Mouse (Mus musculus): ENCODE results near the gene Afg1l.

DNA sequence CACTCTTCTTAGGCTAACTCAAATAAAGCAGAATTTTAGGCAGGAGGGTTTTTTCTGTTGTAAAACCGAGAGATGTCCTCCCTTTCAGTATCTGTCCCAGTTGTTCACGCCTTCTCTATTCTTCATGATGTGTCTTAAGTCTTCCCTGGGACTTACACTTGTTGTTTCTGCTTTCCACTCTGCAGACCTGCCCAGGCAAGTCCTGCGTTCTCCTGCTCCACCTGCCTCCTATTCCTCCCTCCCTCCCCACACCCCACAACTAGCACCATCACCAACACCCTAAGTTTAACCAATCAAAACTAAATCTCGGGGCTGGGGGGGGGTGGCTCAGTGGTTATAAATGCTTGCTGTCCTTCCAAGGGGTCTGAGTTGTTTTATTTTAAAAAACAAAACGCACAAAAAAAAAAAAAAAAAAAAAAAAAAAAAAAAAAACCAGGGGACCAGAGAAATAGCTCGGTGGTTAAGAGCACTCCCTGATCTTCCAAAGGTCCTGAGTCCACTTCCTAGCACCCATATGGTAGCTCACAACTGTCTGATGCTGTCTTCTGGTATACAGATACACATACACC is 3.3 kb downstream of the Afg1l start:
- no peak for TF ChIP-seq GATA1 (IDR thresholded peaks at IDR 0.05; ENCODE audit: borderline replicate concordance, low read length)
- no peak for TF ChIP-seq FLI1 (IDR thresholded peaks at IDR 0.05; ENCODE audit: low read length)

Data from megakaryocyte, embryonic 14.5 days (primary cell).